Mouse (Mus musculus): ENCODE measurements at regions not wholly inside any gene's neighbourhood (a gene's known extent, or its start where the extent isn't known, plus 50 kb on each side); places are given as distances from the start of the nearest gene placed in this dataset.

DNA sequence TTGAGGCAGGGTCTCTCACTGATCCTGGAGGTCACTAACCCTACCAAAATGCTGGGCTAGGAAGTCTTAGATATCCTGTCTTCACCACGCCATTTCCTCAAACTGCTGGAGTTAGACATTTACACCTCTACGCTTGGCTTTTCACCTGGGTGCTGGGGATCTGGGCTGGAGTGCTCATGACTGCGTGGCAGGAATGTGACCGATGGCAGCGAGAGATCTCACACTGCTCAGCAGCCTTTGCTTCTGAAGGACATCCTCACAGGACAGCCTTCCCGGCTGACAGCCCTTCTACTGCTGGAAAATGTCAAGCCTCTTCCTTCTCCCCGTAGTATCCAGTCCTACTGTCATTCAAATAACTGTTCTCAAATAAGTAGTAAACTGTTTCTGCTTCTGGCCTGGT lies 114.8 kb upstream of the Sdk1 start:
- TF ChIP-seq CTCF (IDR thresholded peaks at IDR 0.05) (no peak), EP300 (IDR thresholded peaks at IDR 0.05; ENCODE audit: insufficient read depth, low read depth, low read length) (no peak), POLR2A (IDR thresholded peaks at IDR 0.05; ENCODE audit: insufficient read depth, low read depth, low read length) (no peak)

Measured in heart, adult 2 months (tissue).